Mouse (Mus musculus) hematopoietic stem cell, adult 5-6 weeks (primary cell): ENCODE measurements around the gene Peak1. TPM values are rescaled to one million over a fixed set of nuclear protein-coding genes. Genes with fewer than 3 reads are reported as not detected.

Source experiments
- ATAC-seq, 2 experiments: fragments of 125-278 bp in 1 of 2; replicated peaks in 1 of 2; 2 replicates each; pipeline ENCODE4 v1.8.0; 2016 to 2017; ENCODE audit warnings: inconsistent platforms in 2 of 2, mild to moderate bottlenecking in 2 of 2, moderate number of reproducible peaks in 2 of 2, low read depth in 1 of 2, moderate TSS enrichment in 1 of 2; ENCODE audit not compliant: low FRiP score in 2 of 2, poor library complexity in 2 of 2, severe bottlenecking in 2 of 2, insufficient read depth in 1 of 2, low TSS enrichment in 1 of 2
- total RNA-seq: library from RNA; stranded (forward); fragments of 172-1452, 232-1000 nt; gene quantifications from 2 replicates; pipeline ENCODE4 v1.2.3, GENCODE M21; 2017

Gene Peak1
- total RNA-seq, 1 experiment from 2014 or later = 31.5 TPM

GRCm38 (mm10) chr9:56339426-56340195 lies 78.3 kb downstream of the Peak1 start:
- no peak for ATAC-seq

GRCm38 (mm10) chr9:56334363-56334762 lies 83.5 kb downstream of the Peak1 start:
- ATAC-seq = no peak

GRCm38 (mm10) chr9:56332774-56333173 lies 85.1 kb downstream of the Peak1 start:
- ATAC-seq = no peak

- ATAC-seq = no peak
Observed at GRCm38 (mm10) chr9:56326511-56327005, 91.3 kb downstream of the Peak1 start.

- no peak for ATAC-seq
Observed at GRCm38 (mm10) chr9:56325725-56326124, 92.1 kb downstream of the Peak1 start.

- ATAC-seq = no peak
Observed at GRCm38 (mm10) chr9:56324576-56325355, 93.1 kb downstream of the Peak1 start.

- no peak for ATAC-seq
Observed at GRCm38 (mm10) chr9:56321291-56321690, 96.6 kb downstream of the Peak1 start.

GRCm38 (mm10) chr9:56314326-56314725 lies 103.5 kb downstream of the Peak1 start:
- no peak for ATAC-seq

GRCm38 (mm10) chr9:56309079-56309478 lies 108.8 kb downstream of the Peak1 start:
- ATAC-seq = no peak

- ATAC-seq = no peak
Observed at GRCm38 (mm10) chr9:56304526-56304925, 113.3 kb downstream of the Peak1 start.

- ATAC-seq = no peak
Observed at GRCm38 (mm10) chr9:56302921-56303465, 114.9 kb downstream of the Peak1 start.

- ATAC-seq = no peak
Observed at GRCm38 (mm10) chr9:56290019-56290418, 127.8 kb downstream of the Peak1 start.

- ATAC-seq = no peak
Observed at GRCm38 (mm10) chr9:56282481-56282880, 135.4 kb downstream of the Peak1 start.

- no peak for ATAC-seq
Observed at GRCm38 (mm10) chr9:56273576-56273975, 144.3 kb downstream of the Peak1 start.

GRCm38 (mm10) chr9:56272247-56272598 lies 145.6 kb downstream of the Peak1 start:
- no peak for ATAC-seq

GRCm38 (mm10) chr9:56271326-56272246 lies 146.3 kb downstream of the Peak1 start:
- ATAC-seq = no peak

GRCm38 (mm10) chr9:56269101-56269500 lies 148.8 kb downstream of the Peak1 start:
- ATAC-seq = no peak
